Mouse (Mus musculus): ENCODE results near the gene Frs2. TPM values are rescaled to one million over a fixed set of nuclear protein-coding genes. Genes with fewer than 3 reads are reported as not detected.

Gene Frs2
- total and polyA plus RNA-seq, 2 experiments from 2014 or later = 17.2 to 28.7 TPM

DNA sequence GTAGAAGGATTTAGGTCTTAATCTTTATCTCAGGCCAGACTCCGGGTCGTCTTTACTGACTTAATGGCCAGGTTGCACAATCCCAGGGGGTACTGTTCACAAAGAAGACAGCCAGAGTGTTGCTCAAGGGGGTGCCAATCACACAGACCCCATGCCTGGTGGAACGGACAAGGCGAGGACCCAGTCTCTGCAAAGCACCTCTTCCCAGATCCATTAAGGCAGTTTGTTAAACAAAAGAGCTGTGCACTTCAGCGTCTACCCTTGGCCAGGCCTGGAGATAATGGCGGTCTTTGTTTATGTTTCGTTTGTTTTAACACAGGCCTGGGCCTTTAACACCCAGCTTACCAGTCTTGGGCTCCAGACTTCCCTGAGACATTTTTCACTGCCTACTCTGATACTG is 3.9 kb upstream of the Frs2 start:
- H3K9me3 ChIP-seq (ENCODE audit: low read length) = no peaks in the 10 kb centered on the region
- DNase-seq = no peak
- H3K27me3 ChIP-seq (ENCODE audit: insufficient read depth, low read length) = peaks cover 7% of the 10 kb centered on the region
- no peaks in the 10 kb centered on the region for H3K36me3 ChIP-seq (ENCODE audit: insufficient read depth)
- H3K4me3 ChIP-seq (ENCODE audit: low read depth, low read length) = no peak overlapping the region
- no peak overlapping the region for H3K27ac ChIP-seq (ENCODE audit: low read depth, low read length)
- no peak for TF ChIP-seq CTCF (IDR thresholded peaks at IDR 0.05; ENCODE audit: low read depth)
- ATAC-seq = no peak
- peaks cover 10% of the 10 kb centered on the region; the same call in 1 of the 2 replicates for H3K4me1 ChIP-seq (ENCODE audit: insufficient read depth)
- 15% methylated on average over 7 of the region's 7 CpGs for WGBS
- H3K4me2 ChIP-seq (ENCODE audit: low read depth) = no peak overlapping the region
- no peak overlapping the region for H3K9ac ChIP-seq

DNA sequence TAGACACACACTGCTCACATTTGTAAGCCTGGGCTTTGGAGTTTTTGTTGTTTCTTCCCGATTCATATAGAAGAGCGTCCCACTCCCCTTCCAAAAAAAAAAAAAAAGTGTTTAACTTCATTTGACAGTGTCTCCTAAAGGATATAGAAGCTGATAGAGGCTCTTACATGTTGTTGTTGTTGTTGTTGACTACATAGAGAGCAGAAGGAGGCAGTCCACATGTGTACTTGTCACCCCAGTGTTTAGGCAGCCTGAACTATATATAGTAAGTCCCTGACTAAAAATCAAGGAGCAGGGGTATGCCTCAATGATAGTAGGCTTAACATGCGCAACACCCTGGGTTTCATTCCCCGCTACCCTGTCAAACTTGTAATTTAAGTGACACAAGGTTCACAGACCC is 3.3 kb upstream of the Frs2 start:
- no peak for ATAC-seq
- no peaks in the 10 kb centered on the region for H3K36me3 ChIP-seq (ENCODE audit: insufficient read depth)
- H3K4me2 ChIP-seq (ENCODE audit: low read depth) = no peak overlapping the region
- H3K9ac ChIP-seq = no peak overlapping the region
- H3K9me3 ChIP-seq (ENCODE audit: low read length) = no peaks in the 10 kb centered on the region
- H3K27ac ChIP-seq (ENCODE audit: low read depth, low read length) = no peak overlapping the region
- peaks cover 7% of the 10 kb centered on the region for H3K27me3 ChIP-seq (ENCODE audit: insufficient read depth, low read length)
- DNase-seq = no peak
- WGBS = 46% methylated on average over 4 of the region's 4 CpGs
- no peak overlapping the region for H3K4me3 ChIP-seq (ENCODE audit: low read depth, low read length)
- peaks cover 10% of the 10 kb centered on the region; the same call in 1 of the 2 replicates for H3K4me1 ChIP-seq (ENCODE audit: insufficient read depth)
- TF ChIP-seq CTCF (IDR thresholded peaks at IDR 0.05; ENCODE audit: low read depth) = no peak

DNA sequence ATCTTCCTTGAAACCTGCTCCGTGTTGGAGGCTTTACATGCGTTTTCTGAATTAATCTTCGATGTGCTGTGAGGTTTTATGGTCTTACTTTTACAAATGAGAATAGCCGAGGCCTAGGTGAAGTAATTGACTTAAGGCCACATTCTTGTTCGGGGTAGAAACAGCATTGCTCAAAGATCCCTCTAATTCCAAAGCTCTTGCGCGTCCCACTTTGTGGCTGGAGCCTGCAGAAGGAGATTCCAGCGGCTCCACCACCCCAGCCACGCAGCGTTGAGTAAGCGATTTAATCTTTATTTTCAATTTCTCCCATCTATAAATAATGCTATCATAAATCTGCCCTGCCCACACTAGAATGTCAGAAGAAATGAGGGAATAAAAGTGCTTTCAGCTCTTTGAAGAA is 2.9 kb upstream of the Frs2 start:
- 17% methylated on average over 11 of the region's 11 CpGs for WGBS
- no peaks in the 10 kb centered on the region for H3K36me3 ChIP-seq (ENCODE audit: insufficient read depth)

DNA sequence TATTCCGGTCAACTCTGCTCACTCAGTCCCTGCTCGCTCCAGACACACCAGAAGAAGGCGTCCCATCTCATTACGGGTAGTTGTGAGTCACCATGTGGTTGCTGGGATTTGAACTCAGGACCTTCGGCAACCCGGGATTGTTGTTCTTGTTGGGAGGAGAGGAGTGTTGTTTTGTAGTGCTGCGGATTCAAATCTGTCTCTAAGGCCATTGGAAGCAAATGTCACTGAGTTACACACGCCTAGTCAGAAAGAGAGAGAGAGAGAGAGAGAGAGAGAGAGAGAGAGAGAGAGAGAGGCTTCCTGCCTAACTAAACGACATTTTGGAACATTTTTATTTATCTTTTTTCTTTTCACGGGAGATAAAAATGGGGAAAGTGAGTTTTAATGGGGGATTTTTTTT is 2.4 kb upstream of the Frs2 start:
- DNase-seq (no peak), ATAC-seq (no peak)
- peaks cover 7% of the 10 kb centered on the region for H3K27me3 ChIP-seq (ENCODE audit: insufficient read depth, low read length)
- WGBS = 15% methylated on average over 10 of the region's 10 CpGs
- H3K4me2 ChIP-seq (ENCODE audit: low read depth) = 0 out of 2 replicates have a peak overlapping the region, but pooled peaks have one; percentile 65
- H3K9ac ChIP-seq = no peak overlapping the region
- H3K4me1 ChIP-seq (ENCODE audit: insufficient read depth) = peaks cover 10% of the 10 kb centered on the region; the same call in 1 of the 2 replicates
- H3K27ac ChIP-seq (ENCODE audit: low read depth, low read length) = no peak overlapping the region
- TF ChIP-seq CTCF (IDR thresholded peaks at IDR 0.05; ENCODE audit: low read depth) = no peak
- H3K9me3 ChIP-seq (ENCODE audit: low read length) = no peaks in the 10 kb centered on the region
- H3K4me3 ChIP-seq (ENCODE audit: low read depth, low read length) = no peak overlapping the region; the same call in 1 of the 2 replicates
- no peaks in the 10 kb centered on the region for H3K36me3 ChIP-seq (ENCODE audit: insufficient read depth)

More for the DNA sequence above, 2.9 kb upstream of the Frs2 start:
- Histone ChIP-seq H3K9me3 (ENCODE audit: low read length) (no peaks in the 10 kb centered on the region), H3K9ac (no peak overlapping the region), H3K27ac (ENCODE audit: low read depth, low read length) (no peak overlapping the region), H3K4me1 (ENCODE audit: insufficient read depth) (peaks cover 10% of the 10 kb centered on the region; the same call in 1 of the 2 replicates), H3K4me2 (ENCODE audit: low read depth) (no peak overlapping the region), H3K4me3 (ENCODE audit: low read depth, low read length) (no peak overlapping the region), H3K27me3 (ENCODE audit: insufficient read depth, low read length) (peaks cover 7% of the 10 kb centered on the region)
- no peak for TF ChIP-seq CTCF (IDR thresholded peaks at IDR 0.05; ENCODE audit: low read depth)
- DNase-seq (no peak), ATAC-seq (no peak)

DNA sequence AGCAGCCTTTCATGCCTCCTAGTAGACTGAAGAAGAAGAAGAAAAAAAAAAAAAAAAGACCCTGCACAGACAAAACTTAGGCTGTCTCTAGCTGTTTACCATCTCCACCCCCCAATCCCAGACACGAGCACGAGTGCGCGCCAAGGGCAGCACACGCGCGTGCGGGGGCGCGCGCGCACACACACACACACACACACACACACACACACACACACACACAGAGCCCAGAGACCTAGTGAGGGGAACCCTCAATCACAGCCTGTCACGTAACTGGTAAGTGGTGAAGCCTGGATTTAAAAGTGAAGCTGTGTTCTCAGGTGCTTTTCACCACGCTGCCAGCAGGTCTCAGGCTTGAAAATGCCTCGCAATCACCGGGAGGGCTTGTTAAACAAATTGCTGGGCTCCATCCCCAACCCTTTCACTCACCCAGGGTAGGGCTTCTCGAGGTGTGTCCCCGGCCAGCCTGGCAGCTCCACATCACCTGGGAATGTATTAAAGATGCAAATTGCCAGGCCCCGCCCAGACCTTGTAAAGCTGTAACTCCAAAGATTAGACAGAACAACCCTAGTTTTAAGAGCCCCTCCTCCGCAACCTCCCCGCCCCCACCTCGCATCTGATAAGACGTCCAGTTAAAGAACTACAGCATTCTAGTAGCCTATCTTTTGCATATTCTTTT is 1.7 kb upstream of the Frs2 start:
- no peak overlapping the region for H3K27ac ChIP-seq (ENCODE audit: low read depth, low read length)
- ATAC-seq (0 out of 2 replicates have a peak, but pooled peaks have one; percentile 10), DNase-seq (peak; percentile 53)
- H3K4me1 ChIP-seq (ENCODE audit: insufficient read depth) = peaks cover 10% of the 10 kb centered on the region; the same call in 1 of the 2 replicates
- 0 out of 2 replicates have a peak, but pooled peaks have one; percentile 18 for TF ChIP-seq CTCF (IDR thresholded peaks at IDR 0.05; ENCODE audit: low read depth)
- peak overlapping the region; percentile 22; the same call in 1 of the 2 replicates for H3K9ac ChIP-seq
- WGBS = under 1% methylated on average over 23 of the region's 23 CpGs
- peak overlapping the region; percentile 65 for H3K4me2 ChIP-seq (ENCODE audit: low read depth)
- H3K36me3 ChIP-seq (ENCODE audit: insufficient read depth) = no peaks in the 10 kb centered on the region
- H3K4me3 ChIP-seq (ENCODE audit: low read depth, low read length) = peak overlapping the region; percentile 35
- no peaks in the 10 kb centered on the region for H3K9me3 ChIP-seq (ENCODE audit: low read length)
- H3K27me3 ChIP-seq (ENCODE audit: insufficient read depth, low read length) = peaks cover 7% of the 10 kb centered on the region

DNA sequence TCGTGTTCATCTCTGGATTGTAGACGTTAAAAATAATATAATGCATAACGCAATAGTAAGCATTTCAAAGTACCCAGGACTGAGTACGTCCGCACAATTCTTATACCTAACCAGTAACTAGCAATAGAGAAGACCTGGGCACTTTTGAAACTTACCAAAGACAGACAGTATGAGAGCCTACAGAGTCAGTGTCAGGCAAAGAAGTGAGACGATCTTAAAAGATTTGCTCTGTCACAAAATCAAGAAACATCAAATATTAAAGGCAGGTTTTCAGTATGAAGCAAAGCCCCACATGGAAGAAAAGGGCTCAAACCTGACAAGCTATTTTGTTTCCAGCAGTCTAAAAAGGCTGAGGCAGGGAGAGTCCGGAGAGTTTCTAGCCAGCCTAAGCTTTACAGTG is 907 bp upstream of the Frs2 start:
- peaks cover 7% of the 10 kb centered on the region for H3K27me3 ChIP-seq (ENCODE audit: insufficient read depth, low read length)
- no peaks in the 10 kb centered on the region for H3K36me3 ChIP-seq (ENCODE audit: insufficient read depth)
- peaks cover 10% of the 10 kb centered on the region; the same call in 1 of the 2 replicates for H3K4me1 ChIP-seq (ENCODE audit: insufficient read depth)
- H3K9me3 ChIP-seq (ENCODE audit: low read length) = no peaks in the 10 kb centered on the region
- no peak overlapping the region for H3K27ac ChIP-seq (ENCODE audit: low read depth, low read length)
- TF ChIP-seq CTCF (IDR thresholded peaks at IDR 0.05; ENCODE audit: low read depth) = no peak
- H3K4me2 ChIP-seq (ENCODE audit: low read depth) = peak overlapping the region; percentile 69
- WGBS = 13% methylated on average over 7 of the region's 7 CpGs
- no peak for DNase-seq
- H3K4me3 ChIP-seq (ENCODE audit: low read depth, low read length) = peak overlapping the region; percentile 99
- H3K9ac ChIP-seq = no peak overlapping the region
- ATAC-seq = no peak
